Mouse (Mus musculus): ENCODE measurements around the gene Mcu. TPM values are rescaled to one million over a fixed set of nuclear protein-coding genes. Genes with fewer than 3 reads are reported as not detected.

Mcu gene
- polyA plus RNA-seq, 1 experiment from 2014 or later = 14.6 TPM

- Histone ChIP-seq H3K9ac (no peak overlapping the region), H3K9me3 (replicated peaks) (no peaks in the 10 kb centered on the region), H3K27me3 (replicated peaks) (no peaks in the 10 kb centered on the region), H3K4me3 (no peak overlapping the region), H3K36me3 (0 out of 2 replicates have a peak, but pooled peaks cover 2% of the 10 kb centered on the region), H3K4me2 (no peak overlapping the region), H3K4me1 (peaks cover 37% of the 10 kb centered on the region), H3K27ac (no peak overlapping the region)
- 67% methylated on average over 10 of the region's 10 CpGs for WGBS (ENCODE audit: insufficient replicate concordance)
- ATAC-seq = no peak
Measured at GRCm38 (mm10) chr10:59568665-59569480, 47.6 kb downstream of the Mcu start.

DNA sequence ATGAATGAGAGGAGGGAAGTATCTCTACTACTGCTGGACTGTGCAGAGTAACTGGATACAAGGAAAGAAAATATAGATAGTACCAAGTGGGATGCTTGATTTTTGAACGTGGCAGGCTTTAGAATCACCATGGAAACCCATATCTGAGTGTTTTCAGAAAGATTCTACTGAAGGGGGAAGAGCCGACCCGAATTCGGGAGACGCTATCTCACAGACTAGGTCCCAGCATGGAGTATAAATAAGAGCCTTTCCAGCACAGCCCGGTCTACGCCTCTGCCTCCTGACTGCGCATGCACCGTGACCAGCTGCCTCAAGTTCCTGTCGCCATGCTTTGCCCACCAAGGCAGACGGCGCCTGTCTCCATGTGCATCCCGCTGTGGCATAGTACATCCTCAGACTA is 49.5 kb downstream of the Mcu start:
- WGBS (ENCODE audit: insufficient replicate concordance) = 75% methylated on average over 13 of the region's 13 CpGs
- H3K36me3 ChIP-seq = no peaks in the 10 kb centered on the region
- no peak for ATAC-seq
- no peak overlapping the region for H3K4me3 ChIP-seq
- no peak overlapping the region for H3K4me2 ChIP-seq
- no peak overlapping the region for H3K9ac ChIP-seq
- peaks cover 36% of the 10 kb centered on the region for H3K4me1 ChIP-seq
- H3K27ac ChIP-seq = no peak overlapping the region
- no peaks in the 10 kb centered on the region for H3K27me3 ChIP-seq (replicated peaks)
- H3K9me3 ChIP-seq (replicated peaks) = no peaks in the 10 kb centered on the region

- WGBS (ENCODE audit: insufficient replicate concordance) = 81% methylated on average over 2 of the region's 2 CpGs
- ATAC-seq = no peak
- H3K4me2 ChIP-seq = no peak overlapping the region
- no peaks in the 10 kb centered on the region for H3K27me3 ChIP-seq (replicated peaks)
- H3K9me3 ChIP-seq (replicated peaks) = no peaks in the 10 kb centered on the region
- H3K4me3 ChIP-seq = no peak overlapping the region
- H3K36me3 ChIP-seq = no peaks in the 10 kb centered on the region
- H3K4me1 ChIP-seq = peaks cover 27% of the 10 kb centered on the region
- no peak overlapping the region for H3K27ac ChIP-seq
- H3K9ac ChIP-seq = no peak overlapping the region
Measured at GRCm38 (mm10) chr10:59565995-59566410, 50.5 kb downstream of the Mcu start.

DNA sequence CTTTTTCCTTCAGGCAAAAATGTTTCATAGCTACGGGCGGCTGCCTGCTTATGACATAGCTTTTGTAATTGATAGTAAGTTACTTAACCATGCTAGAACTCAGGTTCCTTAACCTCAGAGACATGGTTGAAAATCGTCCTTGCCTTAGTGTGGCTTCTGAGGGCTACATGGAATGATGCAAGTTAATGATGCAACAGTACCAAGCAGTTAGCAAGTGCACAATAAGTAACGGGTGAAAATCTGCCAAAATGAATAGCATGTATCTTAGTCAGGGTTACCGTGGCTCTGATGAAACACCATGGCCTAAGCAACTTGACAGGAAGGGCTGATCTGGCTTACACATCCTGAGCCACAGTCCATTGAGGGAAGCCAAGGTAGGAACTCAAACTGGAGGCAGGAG is 51.9 kb downstream of the Mcu start:
- H3K27ac ChIP-seq = no peak overlapping the region
- WGBS (ENCODE audit: insufficient replicate concordance) = 62% methylated on average over 5 of the region's 5 CpGs
- H3K27me3 ChIP-seq (replicated peaks) = no peaks in the 10 kb centered on the region
- H3K9ac ChIP-seq = no peak overlapping the region
- no peaks in the 10 kb centered on the region for H3K36me3 ChIP-seq
- no peak for ATAC-seq
- peaks cover 12% of the 10 kb centered on the region for H3K4me1 ChIP-seq
- H3K4me3 ChIP-seq = no peak overlapping the region
- no peak overlapping the region for H3K4me2 ChIP-seq
- H3K9me3 ChIP-seq (replicated peaks) = no peaks in the 10 kb centered on the region

DNA sequence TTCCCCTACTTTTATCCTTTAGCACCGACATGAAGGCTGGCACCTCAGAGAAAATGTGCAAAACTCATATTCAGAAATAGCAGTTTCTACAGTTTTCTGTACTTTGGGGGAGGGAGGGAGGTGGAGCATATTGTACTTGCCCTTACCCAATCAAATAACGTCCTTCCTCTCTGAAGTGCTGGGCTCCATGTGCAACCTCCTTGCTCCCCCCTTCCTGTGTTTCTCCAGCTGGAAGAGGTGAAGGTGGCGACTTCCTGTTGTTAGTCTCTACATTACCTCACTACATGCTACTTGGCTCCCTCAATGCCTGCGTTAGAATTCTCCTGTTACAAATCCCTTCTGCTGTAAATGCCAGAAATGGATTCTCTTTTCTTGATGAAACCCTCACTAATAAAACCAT is 54.0 kb downstream of the Mcu start:
- 50% methylated on average over 4 of the region's 4 CpGs for WGBS (ENCODE audit: insufficient replicate concordance)
- Histone ChIP-seq H3K36me3 (no peaks in the 10 kb centered on the region), H3K27me3 (replicated peaks) (no peaks in the 10 kb centered on the region), H3K4me2 (no peak overlapping the region), H3K27ac (no peak overlapping the region), H3K4me1 (peaks cover 6% of the 10 kb centered on the region; the same call in 1 of the 2 replicates), H3K9me3 (replicated peaks) (no peaks in the 10 kb centered on the region), H3K4me3 (no peak overlapping the region), H3K9ac (no peak overlapping the region)
- ATAC-seq = no peak

- no peaks in the 10 kb centered on the region for H3K27me3 ChIP-seq (replicated peaks)
- no peak overlapping the region for H3K4me3 ChIP-seq
- no peak overlapping the region for H3K27ac ChIP-seq
- H3K9me3 ChIP-seq (replicated peaks) = no peaks in the 10 kb centered on the region
- no peak overlapping the region for H3K9ac ChIP-seq
- no peak for ATAC-seq
- no peak overlapping the region for H3K4me2 ChIP-seq
- 70% methylated on average over 5 of the region's 5 CpGs for WGBS (ENCODE audit: insufficient replicate concordance)
- H3K36me3 ChIP-seq = no peaks in the 10 kb centered on the region
- peaks cover 14% of the 10 kb centered on the region for H3K4me1 ChIP-seq
Measured at GRCm38 (mm10) chr10:59560126-59560525, 56.4 kb downstream of the Mcu start.

GRCm38 (mm10) chr10:59558602-59559001 is 57.9 kb downstream of the Mcu start:
- Histone ChIP-seq H3K27me3 (replicated peaks) (no peaks in the 10 kb centered on the region), H3K4me1 (peaks cover 14% of the 10 kb centered on the region), H3K9ac (no peak overlapping the region), H3K27ac (no peak overlapping the region), H3K9me3 (replicated peaks) (0 out of 2 replicates have a peak, but pooled peaks cover 3% of the 10 kb centered on the region), H3K36me3 (no peaks in the 10 kb centered on the region), H3K4me2 (no peak overlapping the region), H3K4me3 (no peak overlapping the region)
- no peak for ATAC-seq
- WGBS (ENCODE audit: insufficient replicate concordance) = 78% methylated on average over 4 of the region's 4 CpGs

- WGBS (ENCODE audit: insufficient replicate concordance) = 71% methylated on average over 5 of the region's 5 CpGs
- no peak overlapping the region for H3K27ac ChIP-seq
- H3K4me1 ChIP-seq = peaks cover 14% of the 10 kb centered on the region
- H3K9me3 ChIP-seq (replicated peaks) = 0 out of 2 replicates have a peak, but pooled peaks cover 3% of the 10 kb centered on the region
- H3K36me3 ChIP-seq = no peaks in the 10 kb centered on the region
- no peaks in the 10 kb centered on the region for H3K27me3 ChIP-seq (replicated peaks)
- no peak for ATAC-seq
- H3K9ac ChIP-seq = no peak overlapping the region
- H3K4me3 ChIP-seq = no peak overlapping the region
- H3K4me2 ChIP-seq = no peak overlapping the region
Measured at GRCm38 (mm10) chr10:59558164-59558563, 58.3 kb downstream of the Mcu start.

GRCm38 (mm10) chr10:59556541-59556940 is 60.0 kb downstream of the Mcu start:
- Histone ChIP-seq H3K27me3 (replicated peaks) (no peaks in the 10 kb centered on the region), H3K4me2 (no peak overlapping the region), H3K4me3 (no peak overlapping the region), H3K36me3 (no peaks in the 10 kb centered on the region), H3K9ac (no peak overlapping the region), H3K27ac (no peak overlapping the region), H3K4me1 (peaks cover 7% of the 10 kb centered on the region), H3K9me3 (replicated peaks) (0 out of 2 replicates have a peak, but pooled peaks cover 3% of the 10 kb centered on the region)
- 28% methylated on average over 5 of the region's 5 CpGs for WGBS (ENCODE audit: insufficient replicate concordance)
- ATAC-seq = no peak

- Histone ChIP-seq H3K4me1 (peaks cover 7% of the 10 kb centered on the region), H3K27me3 (replicated peaks) (no peaks in the 10 kb centered on the region), H3K9ac (no peak overlapping the region), H3K9me3 (replicated peaks) (0 out of 2 replicates have a peak, but pooled peaks cover 3% of the 10 kb centered on the region), H3K27ac (no peak overlapping the region), H3K4me3 (no peak overlapping the region), H3K36me3 (no peaks in the 10 kb centered on the region), H3K4me2 (no peak overlapping the region)
- no peak for ATAC-seq
- 84% methylated on average over 1 of the region's 1 CpGs for WGBS (ENCODE audit: insufficient replicate concordance)
Measured at GRCm38 (mm10) chr10:59554243-59554642, 62.2 kb downstream of the Mcu start.

- Histone ChIP-seq H3K9ac (no peak overlapping the region), H3K9me3 (replicated peaks) (0 out of 2 replicates have a peak, but pooled peaks cover 3% of the 10 kb centered on the region), H3K27me3 (replicated peaks) (no peaks in the 10 kb centered on the region), H3K4me1 (peaks cover 12% of the 10 kb centered on the region), H3K27ac (no peak overlapping the region), H3K4me3 (no peak overlapping the region), H3K36me3 (no peaks in the 10 kb centered on the region), H3K4me2 (no peak overlapping the region)
- 42% methylated on average over 1 of the region's 1 CpGs for WGBS (ENCODE audit: insufficient replicate concordance)
- ATAC-seq = no peak
Measured at GRCm38 (mm10) chr10:59552456-59552855, 64.0 kb downstream of the Mcu start.

GRCm38 (mm10) chr10:59548768-59549333 is 67.6 kb downstream of the Mcu start:
- peak; percentile 69; the same call in 1 of the 2 replicates for ATAC-seq
- H3K4me2 ChIP-seq = 0 out of 2 replicates have a peak overlapping the region, but pooled peaks have one; percentile 1
- 79% methylated on average over 11 of the region's 11 CpGs for WGBS (ENCODE audit: insufficient replicate concordance)
- H3K4me3 ChIP-seq = no peak overlapping the region
- H3K9me3 ChIP-seq (replicated peaks) = no peaks in the 10 kb centered on the region
- H3K36me3 ChIP-seq = 0 out of 2 replicates have a peak, but pooled peaks cover 7% of the 10 kb centered on the region
- H3K9ac ChIP-seq = no peak overlapping the region
- H3K27ac ChIP-seq = no peak overlapping the region
- peaks cover 5% of the 10 kb centered on the region for H3K4me1 ChIP-seq
- H3K27me3 ChIP-seq (replicated peaks) = no peaks in the 10 kb centered on the region

All from liver, embryonic 12.5 days (tissue).